Mouse (Mus musculus) bone marrow macrophage, adult 2 months (primary cell): ENCODE measurements around the gene Tmem207.

Experiments used
- CTCF ChIP-seq: IDR thresholded peaks from 2 replicates; pipeline ENCODE4 v1.5.1; 2012; ENCODE audit warnings: low read depth, mild to moderate bottlenecking, low read length, moderate library complexity
- POLR2A ChIP-seq: IDR thresholded peaks from 2 replicates; pipeline ENCODE4 v1.6.1; 2012; ENCODE audit warnings: mild to moderate bottlenecking, low read depth, low read length, borderline replicate concordance

- TF ChIP-seq CTCF (no peak), POLR2A (no peak)
Measured at GRCm38 (mm10) chr16:26495721-26496120, 30.8 kb downstream of the Tmem207 start.
